Mouse (Mus musculus): ENCODE results near the gene Aldh3a1. TPM values are rescaled to one million over a fixed set of nuclear protein-coding genes. Genes with fewer than 3 reads are reported as not detected.

The Aldh3a1 gene
- polyA plus RNA-seq, 1 experiment, result 0.16 TPM

- no peaks in the 10 kb centered on the region for H3K36me3 ChIP-seq (ENCODE audit: control insufficient read depth, insufficient read depth, low read length)
These were observed 1.2 kb upstream of the Aldh3a1 start for GRCm38 (mm10) chr11:61206136-61206535.

DNA sequence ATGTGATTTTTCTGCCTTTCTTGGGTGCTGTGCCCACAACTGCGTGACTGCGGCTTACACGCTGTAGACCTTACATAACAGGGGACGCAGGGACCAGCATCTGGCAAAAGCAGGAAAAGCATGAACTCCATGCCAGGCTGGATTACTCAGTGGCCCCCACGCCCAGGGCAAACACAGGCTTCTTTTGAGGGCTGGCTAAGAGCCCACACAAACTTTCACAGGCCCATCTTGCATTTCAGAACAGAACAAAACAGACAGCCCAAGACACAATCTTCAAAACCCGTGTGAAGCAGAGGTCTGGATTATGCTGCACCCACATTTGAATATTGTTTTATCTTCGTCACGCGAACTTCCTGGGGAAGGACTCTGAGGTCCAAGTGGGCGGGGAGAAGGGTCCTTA, 979 bp downstream of the Aldh3a1 start:
- no peaks in the 10 kb centered on the region for H3K27me3 ChIP-seq (ENCODE audit: control insufficient read depth, insufficient read depth, low read length)
- WGBS, result 41% methylated on average over 10 of the region's 10 CpGs
- H3K4me3 ChIP-seq (ENCODE audit: low read depth, low read length), result no peak overlapping the region
- no peaks in the 10 kb centered on the region for H3K4me1 ChIP-seq (ENCODE audit: control insufficient read depth, insufficient read depth, insufficient read length, low read length)
- no peaks in the 10 kb centered on the region for H3K36me3 ChIP-seq (ENCODE audit: control insufficient read depth, insufficient read depth, low read length)
- TF ChIP-seq POLR2A (IDR thresholded peaks at IDR 0.05; ENCODE audit: low read depth, low read length) (no peak), CTCF (IDR thresholded peaks at IDR 0.05; ENCODE audit: extremely low read depth, insufficient read length, insufficient replicate concordance, low read depth, low read length) (no peak)
- no peak overlapping the region for H3K27ac ChIP-seq (ENCODE audit: insufficient read depth, low read depth, low read length)

More at GRCm38 (mm10) chr11:61206136-61206535, 1.2 kb upstream of the Aldh3a1 start:
- TF ChIP-seq CTCF (IDR thresholded peaks at IDR 0.05; ENCODE audit: extremely low read depth, insufficient read length, insufficient replicate concordance, low read depth, low read length), result no peak
- TF ChIP-seq POLR2A (IDR thresholded peaks at IDR 0.05; ENCODE audit: low read depth, low read length), result no peak
- Histone ChIP-seq H3K4me1 (ENCODE audit: control insufficient read depth, insufficient read depth, insufficient read length, low read length) (no peaks in the 10 kb centered on the region), H3K4me3 (ENCODE audit: low read depth, low read length) (no peak overlapping the region), H3K27ac (ENCODE audit: insufficient read depth, low read depth, low read length) (no peak overlapping the region), H3K27me3 (ENCODE audit: control insufficient read depth, insufficient read depth, low read length) (no peaks in the 10 kb centered on the region)
- 93% methylated on average over 3 of the region's 3 CpGs for WGBS

DNA sequence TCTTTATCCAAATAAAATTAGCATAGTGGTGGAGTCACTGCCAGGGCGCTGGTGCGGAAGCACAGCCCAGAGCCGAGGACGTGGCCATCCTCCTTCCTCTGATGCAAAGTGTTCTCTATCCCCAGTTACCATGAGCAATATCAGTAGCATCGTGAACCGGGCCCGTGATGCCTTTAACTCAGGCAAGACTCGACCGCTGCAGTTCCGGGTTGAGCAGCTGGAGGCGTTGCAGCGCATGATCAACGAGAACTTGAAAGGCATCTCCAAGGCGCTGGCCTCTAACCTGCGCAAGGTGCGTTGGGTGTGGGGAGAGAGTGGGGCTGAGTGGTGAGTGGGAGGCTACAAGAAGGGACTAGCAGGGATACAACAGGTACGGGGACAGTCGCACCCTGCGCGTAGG, 4.8 kb downstream of the Aldh3a1 start:
- TF ChIP-seq POLR2A (IDR thresholded peaks at IDR 0.05; ENCODE audit: low read depth, low read length) (no peak), CTCF (IDR thresholded peaks at IDR 0.05; ENCODE audit: extremely low read depth, insufficient read length, insufficient replicate concordance, low read depth, low read length) (0 out of 2 replicates have a peak, but pooled peaks have one; percentile 30)
- 29% methylated on average over 20 of the region's 20 CpGs for WGBS
- H3K27ac ChIP-seq (ENCODE audit: insufficient read depth, low read depth, low read length), result no peak overlapping the region
- no peaks in the 10 kb centered on the region for H3K4me1 ChIP-seq (ENCODE audit: control insufficient read depth, insufficient read depth, insufficient read length, low read length)
- H3K4me3 ChIP-seq (ENCODE audit: low read depth, low read length), result no peak overlapping the region
- H3K27me3 ChIP-seq (ENCODE audit: control insufficient read depth, insufficient read depth, low read length), result no peaks in the 10 kb centered on the region
- no peaks in the 10 kb centered on the region for H3K36me3 ChIP-seq (ENCODE audit: control insufficient read depth, insufficient read depth, low read length)

DNA sequence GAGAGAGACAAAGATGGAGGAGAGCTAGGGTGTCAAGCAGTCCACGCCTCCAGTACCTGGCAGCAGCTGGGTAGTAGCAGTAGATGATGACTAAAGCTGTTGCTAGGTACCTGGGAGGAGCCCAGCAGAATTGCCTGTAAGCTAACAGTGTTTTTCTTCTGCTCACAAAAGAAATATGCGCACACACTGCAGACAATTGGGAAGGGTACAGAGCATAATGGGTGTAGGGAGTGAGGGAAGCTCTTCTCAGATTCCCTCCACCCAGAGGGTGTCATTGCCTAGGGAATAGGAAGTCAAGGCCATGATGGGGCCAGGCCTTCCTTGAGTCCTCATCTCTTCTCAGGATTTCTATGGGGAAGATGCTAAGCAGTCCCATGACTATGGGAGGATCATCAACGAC, 8.6 kb downstream of the Aldh3a1 start:
- TF ChIP-seq CTCF (IDR thresholded peaks at IDR 0.05; ENCODE audit: extremely low read depth, insufficient read length, insufficient replicate concordance, low read depth, low read length), result no peak
- TF ChIP-seq POLR2A (IDR thresholded peaks at IDR 0.05; ENCODE audit: low read depth, low read length), result no peak
- 71% methylated on average over 3 of the region's 3 CpGs for WGBS
- no peaks in the 10 kb centered on the region for H3K4me1 ChIP-seq (ENCODE audit: control insufficient read depth, insufficient read depth, insufficient read length, low read length)

DNA sequence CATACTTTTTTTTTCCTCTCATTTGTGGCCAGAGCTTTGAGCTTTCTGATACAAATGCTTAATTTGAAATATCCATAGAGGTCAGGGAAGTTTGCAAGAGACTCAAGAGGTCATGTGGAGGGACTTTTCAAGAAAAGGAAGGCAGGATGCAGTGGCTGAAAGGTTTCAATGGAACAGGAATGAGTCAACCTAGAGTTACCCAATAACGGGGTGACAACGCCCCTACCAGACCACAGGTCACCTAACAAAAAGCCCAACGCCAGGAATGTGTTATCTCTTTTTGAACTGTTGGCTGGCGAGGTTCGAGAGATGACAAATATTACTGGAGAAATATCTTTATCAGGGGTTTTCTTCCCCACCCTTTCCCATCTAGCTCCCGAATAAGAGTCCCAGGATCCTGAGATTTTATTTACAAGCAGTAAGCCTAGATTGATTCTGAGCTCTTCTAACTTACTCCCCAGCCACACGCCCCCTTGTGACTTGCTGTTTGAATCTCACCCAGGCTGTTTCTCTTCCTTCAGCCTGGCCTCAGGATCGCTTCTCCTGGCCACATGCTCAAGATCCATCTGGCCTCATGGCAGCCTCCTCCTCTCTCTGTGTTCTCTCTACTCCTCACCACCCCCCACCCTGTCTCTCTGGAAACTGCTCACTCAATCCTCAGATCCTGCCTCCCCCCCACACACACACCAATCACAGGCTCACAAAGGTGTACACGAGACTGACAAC, 13.0 kb downstream of the Aldh3a1 start:
- no peak overlapping the region for H3K4me3 ChIP-seq (ENCODE audit: low read depth, low read length)
- no peaks in the 10 kb centered on the region for H3K4me1 ChIP-seq (ENCODE audit: control insufficient read depth, insufficient read depth, insufficient read length, low read length)
- 27% methylated on average over 9 of the region's 9 CpGs for WGBS
- no peaks in the 10 kb centered on the region for H3K36me3 ChIP-seq (ENCODE audit: control insufficient read depth, insufficient read depth, low read length)
- TF ChIP-seq CTCF (IDR thresholded peaks at IDR 0.05; ENCODE audit: extremely low read depth, insufficient read length, insufficient replicate concordance, low read depth, low read length) (no peak), POLR2A (IDR thresholded peaks at IDR 0.05; ENCODE audit: low read depth, low read length) (no peak)
- no peak overlapping the region for H3K27ac ChIP-seq (ENCODE audit: insufficient read depth, low read depth, low read length)
- no peaks in the 10 kb centered on the region for H3K27me3 ChIP-seq (ENCODE audit: control insufficient read depth, insufficient read depth, low read length)

More for the DNA sequence above, 8.6 kb downstream of the Aldh3a1 start:
- Histone ChIP-seq H3K27me3 (ENCODE audit: control insufficient read depth, insufficient read depth, low read length) (no peaks in the 10 kb centered on the region), H3K27ac (ENCODE audit: insufficient read depth, low read depth, low read length) (no peak overlapping the region), H3K36me3 (ENCODE audit: control insufficient read depth, insufficient read depth, low read length) (no peaks in the 10 kb centered on the region), H3K4me3 (ENCODE audit: low read depth, low read length) (no peak overlapping the region)

DNA sequence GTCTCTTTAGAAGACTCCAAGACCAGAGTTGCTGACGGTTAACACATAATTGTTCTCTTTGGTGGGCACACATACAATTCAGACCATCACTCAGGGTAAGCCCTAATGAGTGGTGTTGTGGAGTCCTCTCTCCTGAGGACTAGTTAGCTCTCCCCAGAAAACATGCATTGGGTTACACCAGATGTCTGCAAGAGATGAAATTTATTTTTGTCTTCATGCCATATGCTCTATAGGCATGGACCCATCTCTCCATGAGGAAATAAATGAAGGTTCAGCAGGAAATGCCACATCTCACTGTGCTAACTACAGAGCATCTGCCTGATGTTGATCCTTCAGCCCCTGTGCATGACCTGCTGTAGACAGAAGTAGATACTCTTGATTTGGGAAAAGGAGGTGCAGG, 14.7 kb downstream of the Aldh3a1 start:
- Histone ChIP-seq H3K36me3 (ENCODE audit: control insufficient read depth, insufficient read depth, low read length) (no peaks in the 10 kb centered on the region), H3K4me1 (ENCODE audit: control insufficient read depth, insufficient read depth, insufficient read length, low read length) (no peaks in the 10 kb centered on the region), H3K4me3 (ENCODE audit: low read depth, low read length) (no peak overlapping the region), H3K27me3 (ENCODE audit: control insufficient read depth, insufficient read depth, low read length) (no peaks in the 10 kb centered on the region), H3K27ac (ENCODE audit: insufficient read depth, low read depth, low read length) (no peak overlapping the region)
- no peak for TF ChIP-seq CTCF (IDR thresholded peaks at IDR 0.05; ENCODE audit: extremely low read depth, insufficient read length, insufficient replicate concordance, low read depth, low read length)
- no peak for TF ChIP-seq POLR2A (IDR thresholded peaks at IDR 0.05; ENCODE audit: low read depth, low read length)
- 86% methylated on average over 1 of the region's 1 CpGs for WGBS

DNA sequence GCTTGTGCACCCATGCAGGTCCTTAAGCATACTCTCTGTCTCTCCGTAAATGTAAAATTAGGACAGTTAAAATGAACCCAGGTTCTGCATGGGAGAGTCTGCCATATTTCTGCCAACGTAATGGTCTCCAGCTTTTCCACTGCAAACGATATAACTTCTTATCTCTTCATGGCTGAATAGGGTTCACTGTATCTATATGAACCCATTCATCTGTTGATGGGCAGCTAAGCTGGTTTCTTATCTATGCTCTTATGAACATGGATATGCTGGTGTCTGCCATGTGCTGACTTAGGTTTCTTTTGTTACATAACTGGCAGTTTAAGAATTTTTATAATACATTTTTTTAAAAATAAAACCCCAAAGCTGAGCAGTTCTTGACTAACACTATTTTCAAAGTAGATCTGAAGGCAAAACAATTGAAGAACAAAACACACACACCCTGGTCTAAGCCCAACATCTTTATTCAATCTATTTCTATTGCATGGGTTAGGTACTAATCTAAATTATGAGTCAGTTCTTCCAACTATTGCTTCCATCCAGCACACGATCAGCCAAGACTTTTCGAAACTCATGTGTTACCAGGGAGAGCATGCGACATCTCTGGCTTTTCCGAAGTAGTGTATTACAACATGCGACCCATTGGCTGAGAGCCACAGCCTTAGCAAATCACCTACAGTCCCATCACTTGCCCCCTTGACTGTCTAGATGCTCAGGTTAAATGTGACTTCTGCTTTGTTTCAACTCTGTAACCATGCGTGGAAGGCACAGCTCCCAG, 15.8 kb downstream of the Aldh3a1 start:
- H3K27ac ChIP-seq (ENCODE audit: insufficient read depth, low read depth, low read length), result no peak overlapping the region
- H3K4me1 ChIP-seq (ENCODE audit: control insufficient read depth, insufficient read depth, insufficient read length, low read length), result no peaks in the 10 kb centered on the region
- H3K27me3 ChIP-seq (ENCODE audit: control insufficient read depth, insufficient read depth, low read length), result no peaks in the 10 kb centered on the region
- WGBS, result 78% methylated on average over 9 of the region's 9 CpGs
- TF ChIP-seq POLR2A (IDR thresholded peaks at IDR 0.05; ENCODE audit: low read depth, low read length) (no peak), CTCF (IDR thresholded peaks at IDR 0.05; ENCODE audit: extremely low read depth, insufficient read length, insufficient replicate concordance, low read depth, low read length) (no peak)
- H3K4me3 ChIP-seq (ENCODE audit: low read depth, low read length), result no peak overlapping the region
- H3K36me3 ChIP-seq (ENCODE audit: control insufficient read depth, insufficient read depth, low read length), result no peaks in the 10 kb centered on the region
